Mouse (Mus musculus) common myeloid progenitor, adult 5-6 weeks (primary cell): ENCODE data around the gene Zfp263. TPM values are rescaled to one million over a fixed set of nuclear protein-coding genes. Genes with fewer than 3 reads are reported as not detected.

Experiments
- total RNA-seq: library from RNA; stranded (forward); fragments of 200-1000, 187-1606 nt; gene quantifications from 2 replicates; pipeline ENCODE4 v1.2.3, GENCODE M21; 2017

Zfp263 gene
- total RNA-seq, 1 experiment from 2014 or later, result 46.5 TPM

Other genes with a start within 250 kb of the Zfp263 start
- not detected in 2 replicates for gene Olfr161, start 153.1 kb upstream of the Zfp263 start, total RNA-seq
- gene Mefv, start 26.0 kb upstream of the Zfp263 start, total RNA-seq, result 3.9 and 7.0 TPM in 2 replicates
- not detected in 2 replicates for gene Olfr15, start 86.8 kb downstream of the Zfp263 start, total RNA-seq
- gene Zfp174, start 103.2 kb downstream of the Zfp263 start, total RNA-seq, result 0.73 and 0.87 TPM in 2 replicates
- gene Naa60, start 128.3 kb downstream of the Zfp263 start, total RNA-seq, result 30.0 and 39.6 TPM in 2 replicates
- gene Zfp597, start 140.5 kb downstream of the Zfp263 start, total RNA-seq, result 9.1 and 10.3 TPM in 2 replicates
- gene Gm20695, start 140.6 kb downstream of the Zfp263 start, total RNA-seq, result 0.41 TPM in 1 of 2 replicates, not detected in the other
- gene 1700037C18Rik, start 164.6 kb downstream of the Zfp263 start, total RNA-seq, result 2.3 TPM in 1 of 2 replicates, not detected in the other
- 51.3 and 55.6 TPM in 2 replicates for gene Cluap1, start 164.7 kb downstream of the Zfp263 start, total RNA-seq
- 4.5 and 5.7 TPM in 2 replicates for gene Nlrc3, start 232.5 kb downstream of the Zfp263 start, total RNA-seq